Mouse (Mus musculus) myocyte (in vitro differentiated cells): ENCODE data around the gene Abcc6. TPM values are rescaled to one million over a fixed set of nuclear protein-coding genes. Genes with fewer than 3 reads are reported as not detected.

Experiments
- H3K27me3 ChIP-seq: one replicate; pipeline ENCODE4 v1.6.1; 2011; ENCODE audit not compliant: control insufficient read depth, insufficient read depth, insufficient read length
- H3K36me3 ChIP-seq: one replicate; pipeline ENCODE4 v1.6.1; 2011; ENCODE audit not compliant: control insufficient read depth, insufficient read depth
- H3K4me2 ChIP-seq: one replicate; pipeline ENCODE4 v1.6.1; 2011; ENCODE audit warnings: low read depth, control low read depth
- H3K4me3 ChIP-seq: one replicate; pipeline ENCODE4 v1.5.1; 2011; ENCODE audit warnings: mild to moderate bottlenecking, control low read depth, moderate library complexity
- H3K79me2 ChIP-seq: one replicate; pipeline ENCODE4 v1.6.1; 2011; ENCODE audit not compliant: control insufficient read depth, insufficient read depth
- H3ac ChIP-seq: one replicate; pipeline ENCODE4 v1.6.1; 2011; ENCODE audit not compliant: control insufficient read depth, insufficient read length
- CEBPB ChIP-seq: IDR thresholded peaks from 2 replicates; pipeline ENCODE4 v1.6.1; 2011; ENCODE audit warnings: mild to moderate bottlenecking, moderate library complexity; ENCODE audit not compliant: poor library complexity, insufficient read depth, severe bottlenecking
- E2F4 ChIP-seq: IDR thresholded peaks from one replicate; pipeline ENCODE4 v1.6.1; 2011; ENCODE audit warnings: mild to moderate bottlenecking, control low read depth, moderate library complexity; ENCODE audit not compliant: insufficient read depth
- MAX ChIP-seq: IDR thresholded peaks from one replicate; pipeline ENCODE4 v1.6.1; 2011; ENCODE audit warnings: low read depth, mild to moderate bottlenecking, control low read depth
- MYOD1 ChIP-seq, 3 experiments: IDR thresholded peaks; one replicate each; pipeline ENCODE4 v1.6.1; 2011; ENCODE audit warnings: control low read depth in 2 of 3, low read depth in 2 of 3, mild to moderate bottlenecking in 2 of 3, moderate library complexity in 1 of 3; ENCODE audit not compliant: insufficient read length in 2 of 3, control insufficient read depth in 1 of 3
- MYOG ChIP-seq, 3 experiments: IDR thresholded peaks; one replicate each; pipeline ENCODE4 v1.6.1; 2011; ENCODE audit warnings: control low read depth in 2 of 3, low read depth in 2 of 3, mild to moderate bottlenecking in 2 of 3; ENCODE audit not compliant: insufficient read length in 2 of 3, control insufficient read depth in 1 of 3, insufficient read depth in 1 of 3
- POLR2A ChIP-seq: IDR thresholded peaks from one replicate; pipeline ENCODE4 v1.6.1; 2011; ENCODE audit warnings: low read depth, mild to moderate bottlenecking, control low read depth, moderate library complexity; ENCODE audit not compliant: insufficient read length
- POLR2AphosphoS2 ChIP-seq: IDR thresholded peaks from one replicate; pipeline ENCODE4 v1.6.1; 2011; ENCODE audit warnings: low read depth, control low read depth; ENCODE audit not compliant: insufficient read length
- REST ChIP-seq: IDR thresholded peaks from one replicate; pipeline ENCODE4 v1.6.1; 2011; ENCODE audit warnings: mild to moderate bottlenecking, control low read depth, moderate library complexity; ENCODE audit not compliant: insufficient read depth, insufficient read length
- SRF ChIP-seq: IDR thresholded peaks from one replicate; pipeline ENCODE4 v1.6.1; 2011; ENCODE audit warnings: low read depth; ENCODE audit not compliant: control insufficient read depth, insufficient read length
- TCF12 ChIP-seq: IDR thresholded peaks from one replicate; pipeline ENCODE4 v1.6.1; 2011; ENCODE audit warnings: mild to moderate bottlenecking, control low read depth; ENCODE audit not compliant: poor library complexity, insufficient read depth, severe bottlenecking
- TCF3 ChIP-seq: IDR thresholded peaks from one replicate; pipeline ENCODE4 v1.6.1; 2011; ENCODE audit warnings: low read depth, control low read depth; ENCODE audit not compliant: insufficient read length
- USF1 ChIP-seq: IDR thresholded peaks from one replicate; pipeline ENCODE4 v1.6.1; 2011; ENCODE audit warnings: low read depth, mild to moderate bottlenecking, control low read depth, moderate library complexity
- polyA plus RNA-seq: library from polyadenylated mRNA; unstranded; fragments of >200 nt; fragmentation: generic; extraction: Trizol; gene quantifications from one replicate; pipeline ENCODE4 v1.2.1, GENCODE M21; 2012; ENCODE audit warnings: missing spikeins

Abcc6 gene
- not detected for polyA plus RNA-seq

DNA sequence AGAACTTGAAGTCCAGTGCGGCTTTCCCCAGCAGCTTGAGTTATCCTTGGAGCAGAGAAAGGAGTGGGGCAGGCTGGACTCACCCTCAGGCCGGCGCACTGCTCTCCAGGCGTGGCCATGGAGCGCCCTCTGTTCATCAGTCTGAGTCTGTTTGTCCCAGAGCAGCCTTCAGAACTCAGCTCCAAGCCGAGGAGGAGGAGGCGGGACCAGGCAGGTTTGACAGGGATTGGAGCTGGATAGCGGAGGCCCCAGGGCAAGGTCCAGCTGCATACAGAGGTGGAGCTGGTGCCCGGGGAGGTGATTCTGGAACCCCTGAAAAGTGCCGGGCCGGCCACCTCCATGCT is at the start of gene Abcc6:
Gene Abcc6, minus strand, starts transcription at position 158 of the 344 bp plus-strand sequence.
- no peak within 1 kb of the TSS for H3K4me2 ChIP-seq
- H3ac ChIP-seq: no peak within 1 kb of the TSS
- peaks cover 7% of the 10 kb centered on the region for H3K79me2 ChIP-seq
- H3K27me3 ChIP-seq: no peaks in the 10 kb centered on the region
- H3K4me3 ChIP-seq: no peak within 1 kb of the TSS
- no peaks in the 10 kb centered on the region for H3K36me3 ChIP-seq
- TF ChIP-seq USF1 (no peak), POLR2AphosphoS2 (no peak), REST (no peak), E2F4 (no peak), MYOG (IDR thresholded peaks at IDR 0.05; ENCODE audit: control insufficient read depth in 1 of 3, insufficient read depth in 1 of 3, insufficient read length in 2 of 3, low read depth in 2 of 3) (no peak), TCF12 (no peak), CEBPB (no peak), SRF (no peak), MAX (no peak), MYOD1 (IDR thresholded peaks at IDR 0.05; ENCODE audit: control insufficient read depth in 1 of 3, insufficient read length in 2 of 3, low read depth in 2 of 3) (no peak), POLR2A (no peak), TCF3 (no peak)

DNA sequence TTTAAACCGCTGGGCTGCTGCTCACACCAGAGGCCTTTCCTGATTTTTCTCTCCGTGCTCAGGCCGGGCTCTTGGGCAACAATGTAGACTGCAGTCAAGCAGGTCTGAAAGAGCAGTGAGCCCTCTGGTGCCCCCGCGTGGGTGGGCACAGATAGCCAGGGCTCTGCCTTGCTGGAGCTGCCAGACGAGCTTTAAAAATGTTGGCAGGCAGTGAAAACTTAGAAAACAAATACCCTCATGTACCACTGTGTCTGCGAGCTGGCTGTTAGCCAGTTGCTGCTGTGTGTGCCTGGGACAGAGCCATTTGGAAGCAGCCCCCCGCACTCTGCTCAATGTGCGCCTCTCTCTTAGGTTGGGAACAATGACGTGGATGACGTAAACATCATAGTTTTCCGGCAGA is 47.6 kb upstream of the Abcc6 start:
- TF ChIP-seq POLR2AphosphoS2 (no peak), USF1 (no peak), MYOG (IDR thresholded peaks at IDR 0.05; ENCODE audit: control insufficient read depth in 1 of 3, insufficient read depth in 1 of 3, insufficient read length in 2 of 3, low read depth in 2 of 3) (no peak), CEBPB (no peak), E2F4 (no peak), TCF3 (no peak), POLR2A (no peak), SRF (no peak), MAX (no peak), MYOD1 (IDR thresholded peaks at IDR 0.05; ENCODE audit: control insufficient read depth in 1 of 3, insufficient read length in 2 of 3, low read depth in 2 of 3) (no peak), TCF12 (no peak), REST (no peak)
- H3K27me3 ChIP-seq: no peaks in the 10 kb centered on the region
- peaks cover 4% of the 10 kb centered on the region for H3K36me3 ChIP-seq
- no peak overlapping the region for H3K4me3 ChIP-seq
- H3K4me2 ChIP-seq: no peak overlapping the region
- H3K79me2 ChIP-seq: no peaks in the 10 kb centered on the region
- no peak overlapping the region for H3ac ChIP-seq

DNA sequence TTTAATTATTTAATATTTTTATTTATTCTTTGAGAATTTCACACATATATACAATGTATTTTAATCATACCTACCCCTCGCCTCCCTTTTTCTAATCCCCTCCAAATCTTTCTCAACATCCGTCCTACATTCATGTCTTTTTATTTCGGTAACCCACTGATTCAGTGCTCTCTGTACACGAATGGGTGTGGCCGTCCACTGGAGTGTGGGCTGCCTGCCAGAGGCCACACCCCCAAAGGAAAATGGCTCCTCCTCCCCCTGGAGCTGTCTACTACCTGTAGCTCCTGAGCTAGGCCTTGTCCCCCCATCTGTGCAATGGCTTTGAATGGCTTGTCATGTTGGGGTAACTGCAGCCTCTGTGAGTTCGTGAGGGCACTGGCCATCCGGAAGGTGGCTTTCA is 46.7 kb upstream of the Abcc6 start:
- no peak for TF ChIP-seq CEBPB
- no peak for TF ChIP-seq E2F4
- no peak for TF ChIP-seq POLR2AphosphoS2
- no peak for TF ChIP-seq TCF12
- no peak for TF ChIP-seq MYOD1 (IDR thresholded peaks at IDR 0.05; ENCODE audit: control insufficient read depth in 1 of 3, insufficient read length in 2 of 3, low read depth in 2 of 3)
- peaks cover 4% of the 10 kb centered on the region for H3K36me3 ChIP-seq
- no peak overlapping the region for H3K4me2 ChIP-seq
- no peaks in the 10 kb centered on the region for H3K27me3 ChIP-seq
- no peak overlapping the region for H3K4me3 ChIP-seq
- no peaks in the 10 kb centered on the region for H3K79me2 ChIP-seq
- no peak overlapping the region for H3ac ChIP-seq

DNA sequence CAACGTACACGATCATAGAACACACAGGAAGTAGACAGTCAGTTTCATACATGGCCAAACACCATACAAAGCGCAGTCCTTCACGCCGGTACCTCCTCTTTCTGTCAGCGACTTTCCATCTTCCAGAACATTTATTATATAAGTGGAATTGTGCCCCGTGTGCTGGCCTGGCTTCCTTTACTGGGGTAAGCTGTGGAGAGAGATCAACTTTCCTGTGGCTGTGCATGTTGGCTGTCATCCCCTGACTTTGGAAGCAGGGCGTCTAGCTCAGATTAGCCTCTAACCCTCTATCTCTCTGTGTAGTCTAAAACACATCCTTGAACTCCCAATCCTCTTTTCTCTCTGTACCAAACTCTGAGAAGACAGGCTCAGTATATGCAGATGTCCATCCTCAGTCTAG is 38.7 kb upstream of the Abcc6 start:
- Histone ChIP-seq H3K79me2 (no peaks in the 10 kb centered on the region), H3K4me2 (no peak overlapping the region), H3K36me3 (peaks cover 5% of the 10 kb centered on the region), H3ac (no peak overlapping the region), H3K27me3 (no peaks in the 10 kb centered on the region), H3K4me3 (no peak overlapping the region)
- TF ChIP-seq USF1 (no peak), CEBPB (no peak), SRF (no peak), E2F4 (no peak), POLR2AphosphoS2 (no peak), TCF12 (no peak), POLR2A (no peak), MYOG (IDR thresholded peaks at IDR 0.05; ENCODE audit: control insufficient read depth in 1 of 3, insufficient read depth in 1 of 3, insufficient read length in 2 of 3, low read depth in 2 of 3) (no peak), TCF3 (no peak), REST (no peak), MYOD1 (IDR thresholded peaks at IDR 0.05; ENCODE audit: control insufficient read depth in 1 of 3, insufficient read length in 2 of 3, low read depth in 2 of 3) (no peak), MAX (no peak)

DNA sequence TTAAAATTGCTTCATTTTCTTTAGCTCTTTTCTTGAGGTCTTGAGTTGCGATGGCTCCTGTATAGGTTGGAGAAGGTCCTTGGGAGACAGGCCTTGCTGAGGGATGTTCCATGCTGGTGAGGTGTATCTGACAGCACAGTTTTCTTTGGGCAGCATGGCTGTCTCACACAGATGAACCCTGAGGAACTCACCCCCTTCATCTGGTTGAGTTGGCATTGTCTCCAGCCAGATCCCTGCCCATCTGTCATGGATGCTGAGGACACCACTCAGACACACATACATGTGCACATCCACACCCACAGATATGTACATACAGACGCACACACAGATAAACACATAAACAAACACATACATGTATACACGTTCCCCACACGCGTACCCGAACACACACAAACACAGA is 33.2 kb upstream of the Abcc6 start:
- peaks cover 10% of the 10 kb centered on the region for H3K36me3 ChIP-seq

More for the DNA sequence above, 33.2 kb upstream of the Abcc6 start:
- TF ChIP-seq MYOG (IDR thresholded peaks at IDR 0.05; ENCODE audit: control insufficient read depth in 1 of 3, insufficient read depth in 1 of 3, insufficient read length in 2 of 3, low read depth in 2 of 3) (no peak), CEBPB (no peak), SRF (no peak)
- Histone ChIP-seq H3K79me2 (no peaks in the 10 kb centered on the region), H3K27me3 (no peaks in the 10 kb centered on the region), H3ac (no peak overlapping the region), H3K4me2 (no peak overlapping the region), H3K4me3 (no peak overlapping the region)
